Mouse (Mus musculus) cortical plate, adult 2 months (tissue): Measurements from ENCODE around the gene Nkd1.

Experiments used
- CTCF ChIP-seq: fragments of 200-500 bp; IDR thresholded peaks from 2 replicates; pipeline ENCODE4 v1.5.1; 2011; ENCODE audit warnings: mild to moderate bottlenecking, control low read depth, low read length; ENCODE audit not compliant: insufficient read depth; ENCODE audit errors: extremely low read depth
- POLR2A ChIP-seq: fragments of 200-500 bp; IDR thresholded peaks from 2 replicates; pipeline ENCODE4 v1.6.1; 2011; ENCODE audit warnings: mild to moderate bottlenecking, low read length, control low read depth; ENCODE audit not compliant: insufficient read depth; ENCODE audit errors: extremely low read depth

GRCm38 (mm10) chr8:88542596-88543213 lies 21.6 kb downstream of the Nkd1 start:
- no peak for TF ChIP-seq POLR2A
- TF ChIP-seq CTCF, result no peak
